Mouse (Mus musculus) megakaryocyte-erythroid progenitor cell, adult 5-6 weeks (primary cell): ENCODE measurements around the gene Ccdc116. TPM values are rescaled to one million over a fixed set of nuclear protein-coding genes. Genes with fewer than 3 reads are reported as not detected.
A peak's percentile ranks its signal among the peaks of the same experiment; 100 is the strongest.
"Not testable (repeated sequence)": the region's sequence is repeated elsewhere in the genome, so short reads cannot be mapped to it uniquely, and the experiment has no call there.

Source experiments
- ATAC-seq: replicated peaks from 2 replicates; pipeline ENCODE4 v1.8.0; 2016; ENCODE audit warnings: mild to moderate bottlenecking, inconsistent platforms; ENCODE audit not compliant: severe bottlenecking, poor library complexity, low FRiP score, low TSS enrichment
- total RNA-seq, 2 experiments: library from RNA; stranded (forward) in 1 of 2; stranded (reverse) in 1 of 2; fragments of 200-1000, 215-1000 nt in 1 of 2; fragments of >200 nt in 1 of 2; fragmentation: Nextera tagmentation in 1 of 2; gene quantifications; 2 replicates each; pipeline ENCODE4 v1.2.3; 2014 to 2017

Gene Ccdc116
- total RNA-seq (2014; fragmentation: Nextera tagmentation) (1.2 and 2.1 TPM in 2 replicates), total RNA-seq (2017) (0.57 and 0.70 TPM in 2 replicates)

GRCm38 (mm10) chr16:17146772-17147235 is at the start of gene Ccdc116:
Ccdc116 (minus strand) TSS chr16:17147229.
- ATAC-seq, result peak; percentile 86

- no peak for ATAC-seq
Measured at GRCm38 (mm10) chr16:17193823-17194222, 46.8 kb upstream of the Ccdc116 start.

DNA sequence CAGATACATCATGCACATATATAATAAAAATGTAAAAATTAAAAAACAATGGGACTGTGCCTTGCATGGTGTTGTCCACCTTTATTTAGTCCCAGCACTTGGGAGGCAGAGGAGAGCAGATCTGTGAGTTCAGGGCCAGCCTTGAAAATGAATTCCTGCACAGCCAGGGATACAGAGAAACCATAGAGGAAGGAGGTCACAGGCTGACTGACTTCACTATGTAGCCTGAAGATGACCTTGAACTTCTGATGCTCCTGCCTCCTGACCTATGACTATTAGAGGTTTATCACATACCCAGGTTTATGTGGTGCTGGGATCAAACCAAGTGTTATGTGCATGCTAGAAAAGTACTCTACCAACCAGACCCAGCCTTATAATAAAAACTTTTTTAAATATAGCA is 38.4 kb upstream of the Ccdc116 start:
- ATAC-seq, result no peak

GRCm38 (mm10) chr16:17183003-17183402 is 36.0 kb upstream of the Ccdc116 start:
- no peak for ATAC-seq

GRCm38 (mm10) chr16:17182136-17182535 is 35.1 kb upstream of the Ccdc116 start:
- no peak for ATAC-seq

DNA sequence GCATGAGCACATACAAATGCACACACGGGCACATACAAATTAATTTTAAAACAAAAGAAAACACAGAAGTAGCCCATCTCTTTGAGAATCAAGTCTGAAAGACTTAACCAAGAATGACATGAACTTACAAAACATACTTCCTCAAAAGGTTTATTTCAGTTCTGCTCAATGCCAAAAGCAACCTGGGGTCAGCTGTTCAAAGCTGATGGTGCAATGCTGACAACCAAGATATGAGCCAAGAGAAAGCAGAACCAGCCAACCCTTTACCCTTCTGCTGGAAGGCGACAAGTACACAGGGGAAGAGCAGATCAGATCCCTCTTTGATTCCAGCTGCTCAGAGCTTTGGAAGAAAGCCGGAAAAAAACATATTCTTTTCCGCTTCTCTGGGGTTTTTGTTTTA is 34.4 kb upstream of the Ccdc116 start:
- ATAC-seq, result no peak

GRCm38 (mm10) chr16:17179706-17180105 is 32.7 kb upstream of the Ccdc116 start:
- ATAC-seq, result no peak

- ATAC-seq, result no peak
Measured at GRCm38 (mm10) chr16:17177623-17178170, 30.7 kb upstream of the Ccdc116 start.

GRCm38 (mm10) chr16:17175765-17176164 is 28.7 kb upstream of the Ccdc116 start:
- no peak for ATAC-seq

DNA sequence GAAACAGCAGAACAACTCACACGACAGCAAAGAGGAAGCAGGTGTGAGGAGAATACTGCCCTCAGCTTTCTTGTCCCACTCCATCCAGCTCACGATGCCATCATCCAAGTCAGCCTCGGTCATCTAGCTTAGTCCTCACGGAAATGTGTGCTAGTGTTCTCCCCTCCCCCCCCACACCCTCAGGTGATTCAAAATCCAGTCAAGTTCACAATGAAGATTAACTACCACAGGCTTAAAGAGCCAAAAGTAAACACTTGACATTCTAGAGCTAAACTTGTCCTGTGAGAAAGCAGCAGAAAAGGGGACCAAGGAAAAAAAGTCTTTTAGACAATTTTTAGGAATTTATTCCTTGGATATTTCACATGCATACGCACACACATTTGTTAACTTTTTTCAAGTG is 21.0 kb upstream of the Ccdc116 start:
- ATAC-seq, result no peak

GRCm38 (mm10) chr16:17167179-17167578 is 20.1 kb upstream of the Ccdc116 start:
- no peak for ATAC-seq

DNA sequence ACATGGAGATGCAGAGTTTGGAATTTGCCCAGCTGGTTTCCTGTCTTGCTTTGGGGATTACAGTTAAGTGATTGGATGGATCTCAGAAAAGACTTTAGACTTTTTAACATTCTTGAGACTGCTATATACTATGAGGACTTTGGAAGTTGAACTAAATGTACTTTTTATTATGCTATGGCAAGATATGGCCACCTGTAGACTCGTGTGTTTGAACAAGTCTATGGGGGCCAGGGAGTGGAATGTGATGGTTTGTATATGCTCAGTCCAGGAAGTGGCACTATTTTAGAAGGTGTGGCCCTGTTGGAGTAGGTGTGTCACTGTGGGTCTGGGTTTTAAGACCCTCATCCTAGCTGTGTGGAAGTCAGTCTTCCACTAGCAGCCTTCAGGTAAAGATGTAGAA is 18.4 kb upstream of the Ccdc116 start:
- ATAC-seq, result not testable (repeated sequence)

DNA sequence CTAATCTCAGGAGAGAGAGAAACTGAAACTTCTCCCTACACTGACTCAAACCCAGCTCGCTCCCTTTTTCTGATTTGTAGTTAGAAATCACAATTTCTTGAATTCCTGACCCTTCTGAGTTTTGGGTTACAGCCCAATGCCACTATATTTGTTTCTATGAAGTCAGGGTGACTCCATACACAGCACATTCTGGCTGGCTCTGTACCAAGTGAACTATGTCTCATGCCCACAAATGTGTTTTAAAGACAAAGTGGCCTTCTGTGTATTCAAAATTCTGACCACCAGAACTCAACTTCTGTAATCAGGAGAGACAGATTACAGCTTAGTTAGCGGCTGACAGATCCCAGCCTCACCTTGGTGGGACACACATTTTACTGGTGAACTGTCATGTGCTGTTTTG is 7.3 kb upstream of the Ccdc116 start:
- no peak for ATAC-seq

DNA sequence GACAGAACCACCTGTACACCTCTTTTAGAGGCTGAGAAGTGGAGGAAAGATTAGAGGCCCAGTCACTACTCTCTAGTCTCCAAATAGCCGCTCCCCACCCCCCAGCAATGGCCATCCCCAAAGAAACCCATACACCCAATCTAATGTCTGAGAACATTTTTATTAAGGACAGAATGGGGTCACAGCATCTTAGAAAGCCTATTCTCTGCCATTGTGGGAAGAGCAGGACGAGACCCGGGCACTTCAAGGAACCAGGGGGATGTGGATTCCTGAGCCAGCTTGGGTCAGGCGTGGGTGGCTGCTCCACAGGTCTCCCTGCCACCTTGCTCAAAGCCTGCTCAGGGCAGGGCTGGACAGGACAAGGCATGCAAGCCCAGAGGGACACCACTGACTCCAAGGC is 4.8 kb upstream of the Ccdc116 start:
- no peak for ATAC-seq

DNA sequence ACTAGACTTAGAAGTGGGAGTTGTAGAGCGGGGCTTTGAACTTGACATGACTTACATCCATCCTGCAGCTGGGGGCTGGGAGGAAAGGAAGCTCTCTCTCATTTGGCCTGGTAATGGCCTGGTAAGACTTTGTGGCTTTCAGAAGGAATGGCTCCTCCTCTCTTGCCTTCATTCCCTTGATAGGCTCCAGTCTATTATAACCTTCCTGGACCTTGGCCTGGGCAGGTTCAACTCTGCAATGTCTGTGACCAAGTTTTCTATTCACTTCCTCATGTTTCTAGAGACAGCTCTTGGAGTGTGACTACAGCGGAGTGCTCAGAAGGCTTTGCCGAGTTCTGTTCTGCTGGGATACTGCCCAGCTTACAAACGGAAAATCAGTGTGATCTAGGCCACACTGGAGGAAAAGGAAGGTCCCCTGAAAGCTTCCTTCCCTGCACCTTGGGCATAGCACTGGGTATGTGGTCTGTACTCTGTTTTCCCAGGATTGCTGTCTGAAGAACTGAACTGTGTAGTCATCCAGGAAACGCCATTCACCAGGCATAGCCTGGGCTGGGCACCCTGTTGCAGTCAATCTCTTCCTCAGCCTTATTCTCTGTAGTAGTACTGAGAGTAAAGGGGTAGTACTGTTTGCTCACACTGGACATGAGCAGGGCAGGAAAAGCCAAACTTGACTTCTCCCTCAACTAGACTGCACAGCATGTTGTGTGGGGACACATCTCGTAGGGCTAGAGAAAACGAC is 3.7 kb upstream of the Ccdc116 start:
- no peak for ATAC-seq

- ATAC-seq, result peak; percentile 53
Measured at GRCm38 (mm10) chr16:17148084-17148483, 1.1 kb upstream of the Ccdc116 start.

GRCm38 (mm10) chr16:17147391-17147929 is 431 bp upstream of the Ccdc116 start:
- peak; percentile 17; the same call in 1 of the 2 replicates for ATAC-seq

- peak; percentile 65 for ATAC-seq
Measured at GRCm38 (mm10) chr16:17144339-17144738, 2.7 kb downstream of the Ccdc116 start, which contains the start of gene Ydjc. Ydjc (plus strand) TSS chr16:17144621.

- ATAC-seq, result no peak
Measured at GRCm38 (mm10) chr16:17137355-17137754, 9.7 kb downstream of the Ccdc116 start.

GRCm38 (mm10) chr16:17132906-17133200 is 14.2 kb downstream of the Ccdc116 start:
- ATAC-seq, result no peak
